Mouse (Mus musculus) G1E (cell line): ENCODE measurements around the gene Slc5a9.

Experiments used
- CTCF ChIP-seq: IDR thresholded peaks from 2 replicates; pipeline ENCODE4 v1.5.1; 2012; ENCODE audit warnings: low read depth, low read length, inconsistent platforms, mixed read lengths
- GATA1 ChIP-seq: IDR thresholded peaks from 2 replicates; pipeline ENCODE4 v1.6.1; 2012; ENCODE audit warnings: borderline replicate concordance, low read length, inconsistent platforms, mixed read lengths
- TAL1 ChIP-seq: conservative IDR thresholded peaks from 2 replicates; pipeline ENCODE4 v1.6.1; 2012; ENCODE audit warnings: low read depth, low read length, inconsistent platforms, mixed read lengths

DNA sequence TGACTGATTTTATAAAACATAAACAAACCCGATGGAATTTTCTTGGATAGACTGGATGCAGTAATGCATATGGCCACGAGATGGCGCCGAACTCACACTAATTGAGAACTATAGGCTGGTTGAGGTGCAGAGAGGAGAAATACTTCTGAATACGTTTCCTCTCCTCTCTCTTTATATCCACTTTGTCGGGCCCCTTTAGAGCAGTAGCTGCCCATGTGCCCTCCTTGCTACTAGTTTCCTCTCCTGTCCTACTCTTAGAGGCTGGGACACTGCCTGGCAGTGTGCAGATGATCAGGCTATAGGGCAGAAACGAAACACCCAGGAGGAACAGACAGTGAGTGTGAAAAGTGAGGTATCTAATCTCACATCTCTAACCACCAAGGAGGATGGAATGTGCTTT is 16.7 kb downstream of the Slc5a9 start:
- TF ChIP-seq CTCF, result peak; percentile 53; the same call in 1 of the 2 replicates
- TF ChIP-seq GATA1, result no peak
- TF ChIP-seq TAL1, result no peak
